Mouse (Mus musculus): ENCODE results near the gene Nol4l. TPM values are rescaled to one million over a fixed set of nuclear protein-coding genes. Genes with fewer than 3 reads are reported as not detected.

Nol4l gene
- total RNA-seq, 2 experiments from 2014 or later, result 1.8 to 6.1 TPM

- peak; percentile 45; the same call in 1 of the 2 replicates for ATAC-seq (replicated peaks; ENCODE audit: low FRiP score, poor library complexity, severe bottlenecking)
These were observed 75.6 kb downstream of the Nol4l start for GRCm38 (mm10) chr2:153453961-153454759.

GRCm38 (mm10) chr2:153448519-153448918, 81.3 kb downstream of the Nol4l start:
- no peak for ATAC-seq (replicated peaks; ENCODE audit: low FRiP score, poor library complexity, severe bottlenecking)

- ATAC-seq (replicated peaks; ENCODE audit: low FRiP score, poor library complexity, severe bottlenecking), result no peak
These were observed 82.1 kb downstream of the Nol4l start for GRCm38 (mm10) chr2:153447719-153448118.

DNA sequence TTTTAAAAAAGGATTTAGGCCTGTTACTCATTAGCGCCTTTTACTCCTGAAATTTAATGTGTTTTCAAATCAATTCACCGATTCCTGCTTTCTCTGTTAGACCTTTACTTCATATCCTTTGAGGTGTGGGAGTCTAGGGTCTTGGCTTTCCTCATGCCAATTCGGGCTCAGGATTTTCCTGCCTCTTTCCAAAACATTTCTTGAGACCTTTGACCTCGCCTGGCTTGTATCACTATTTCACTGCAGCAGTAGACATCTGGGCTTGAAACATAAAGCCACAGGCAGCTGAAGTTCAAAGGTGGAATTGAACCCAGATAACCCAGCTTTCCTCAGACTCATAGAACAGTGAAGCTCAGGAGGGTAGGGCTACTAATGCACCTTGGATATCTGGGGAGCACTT, 83.3 kb downstream of the Nol4l start:
- ATAC-seq (replicated peaks; ENCODE audit: low FRiP score, poor library complexity, severe bottlenecking), result no peak

DNA sequence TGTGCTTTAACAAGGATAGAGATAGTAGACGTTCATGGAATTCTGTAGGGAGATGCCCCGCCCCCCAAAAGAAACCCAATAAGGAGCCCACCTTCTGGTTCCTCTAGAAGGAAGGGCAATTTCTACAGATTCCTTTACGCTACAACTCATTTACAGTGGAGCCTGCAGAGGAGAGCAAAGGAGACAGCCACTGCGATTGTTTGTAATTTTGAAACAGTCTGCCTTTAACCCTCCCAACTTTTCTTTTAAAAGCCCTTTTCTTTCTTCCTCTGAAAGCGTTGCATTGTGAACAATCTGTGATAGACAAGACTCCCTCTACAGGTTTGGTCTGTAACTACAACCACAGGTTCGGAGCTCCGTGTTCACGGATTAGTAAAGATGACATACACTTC, 83.8 kb downstream of the Nol4l start:
- ATAC-seq (replicated peaks; ENCODE audit: low FRiP score, poor library complexity, severe bottlenecking), result peak; percentile 61

GRCm38 (mm10) chr2:153445137-153446016, 84.4 kb downstream of the Nol4l start:
- ATAC-seq (replicated peaks; ENCODE audit: low FRiP score, poor library complexity, severe bottlenecking), result peak; percentile 56; the same call in 1 of the 2 replicates

- peak; percentile 48 for ATAC-seq (replicated peaks; ENCODE audit: low FRiP score, poor library complexity, severe bottlenecking)
These were observed 85.3 kb downstream of the Nol4l start for GRCm38 (mm10) chr2:153444254-153445136.

DNA sequence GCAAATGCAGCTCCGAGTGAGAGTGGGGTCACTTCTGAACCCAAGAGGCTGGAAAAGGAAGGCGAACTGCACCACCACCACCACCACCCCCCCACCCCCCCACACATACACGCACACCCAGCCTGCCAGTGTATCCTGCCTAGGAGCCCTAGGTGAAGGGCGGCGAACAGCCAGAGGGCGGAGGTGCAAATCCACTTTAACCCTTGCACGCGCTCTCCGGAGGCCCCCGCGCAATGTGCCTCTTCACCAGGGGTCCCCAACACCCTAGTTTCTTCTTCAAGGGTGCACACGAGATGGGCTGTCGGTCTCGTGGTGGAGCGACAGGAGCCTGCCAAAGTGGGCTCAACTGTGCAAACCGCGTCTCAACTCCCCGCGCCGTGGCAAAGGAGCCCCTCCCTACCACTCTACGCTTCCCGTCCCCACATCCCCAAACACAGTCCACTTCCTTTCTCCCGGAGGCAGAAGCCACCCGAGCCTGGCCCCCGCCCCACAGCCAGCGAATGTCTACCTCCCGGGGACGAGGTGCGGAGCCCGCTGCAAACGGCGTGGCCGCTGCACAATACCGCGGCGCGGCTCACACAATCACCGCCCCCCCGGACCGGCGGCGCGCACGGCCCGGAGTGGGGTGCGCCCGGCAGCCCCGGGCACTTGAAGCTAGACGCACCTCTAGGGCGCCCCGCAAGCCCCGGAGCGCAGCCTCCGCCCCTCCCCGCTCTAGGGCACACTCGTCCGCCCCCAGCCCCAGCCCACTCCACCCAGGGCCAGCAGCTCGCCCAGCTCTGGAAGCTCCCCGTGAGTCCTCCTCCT, 86.1 kb downstream of the Nol4l start:
- ATAC-seq (replicated peaks; ENCODE audit: low FRiP score, poor library complexity, severe bottlenecking), result no peak

- ATAC-seq (replicated peaks; ENCODE audit: low FRiP score, poor library complexity, severe bottlenecking), result no peak
These were observed 87.1 kb downstream of the Nol4l start for GRCm38 (mm10) chr2:153442720-153443119.

DNA sequence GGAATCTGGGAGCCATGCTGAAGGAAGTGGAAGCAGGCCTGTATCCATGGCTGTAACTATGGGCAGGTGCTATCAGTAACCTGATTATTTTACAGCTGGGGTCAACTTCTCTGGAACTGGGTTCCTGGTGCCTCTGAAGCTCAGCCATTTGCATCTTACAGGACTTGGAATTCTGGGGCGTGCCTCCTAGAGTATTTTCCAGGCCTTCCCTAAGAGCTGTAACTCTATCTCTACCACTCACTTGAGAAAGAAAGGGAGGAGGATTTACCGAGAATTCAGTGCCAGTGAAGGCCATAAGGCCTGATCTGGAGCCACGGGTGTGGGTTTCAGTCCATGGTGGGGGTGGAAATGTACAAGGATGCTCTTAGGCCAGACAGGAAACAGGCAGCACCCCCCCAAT, 88.5 kb downstream of the Nol4l start:
- no peak for ATAC-seq (replicated peaks; ENCODE audit: low FRiP score, poor library complexity, severe bottlenecking)

GRCm38 (mm10) chr2:153440755-153441154, 89.0 kb downstream of the Nol4l start:
- ATAC-seq (replicated peaks; ENCODE audit: low FRiP score, poor library complexity, severe bottlenecking), result no peak

- ATAC-seq (replicated peaks; ENCODE audit: low FRiP score, poor library complexity, severe bottlenecking), result no peak
These were observed 92.5 kb downstream of the Nol4l start for GRCm38 (mm10) chr2:153437306-153437659.

DNA sequence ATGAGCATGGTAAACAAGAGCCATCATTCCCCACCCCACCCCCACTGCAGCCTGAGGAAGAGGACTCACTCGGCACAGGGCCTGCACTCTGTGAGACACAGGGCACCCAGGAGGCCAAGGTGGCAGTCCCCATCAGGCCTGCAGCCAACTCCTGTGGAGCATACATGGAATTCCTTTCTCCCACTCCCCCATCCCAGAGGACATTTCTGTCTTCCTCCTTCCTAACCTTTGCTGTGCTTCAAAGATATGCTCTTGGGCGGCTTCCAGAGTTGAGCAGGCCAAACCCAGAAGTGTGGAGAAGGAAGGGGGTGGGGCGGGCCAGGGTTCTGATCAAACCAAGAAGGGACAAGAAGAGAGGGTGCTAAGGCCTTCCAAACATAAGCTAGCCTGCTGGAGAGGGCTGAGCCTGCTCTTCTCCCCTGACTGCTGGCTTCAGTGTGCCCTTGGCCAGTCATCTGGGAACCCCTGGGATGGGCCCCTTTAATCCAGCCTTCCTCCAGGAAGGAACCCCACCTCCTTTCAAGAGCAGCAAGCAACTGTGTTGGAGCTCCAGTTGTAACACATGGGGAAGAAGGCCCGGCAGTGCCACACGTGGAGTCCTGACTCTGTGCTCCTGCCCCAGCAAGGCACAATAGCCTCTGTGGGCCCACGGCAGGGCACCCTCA, 93.0 kb downstream of the Nol4l start:
- ATAC-seq (replicated peaks; ENCODE audit: low FRiP score, poor library complexity, severe bottlenecking), result no peak

- no peak for ATAC-seq (replicated peaks; ENCODE audit: low FRiP score, poor library complexity, severe bottlenecking)
These were observed 94.6 kb downstream of the Nol4l start for GRCm38 (mm10) chr2:153434880-153435831.

- ATAC-seq (replicated peaks; ENCODE audit: low FRiP score, poor library complexity, severe bottlenecking), result no peak
These were observed 95.9 kb downstream of the Nol4l start for GRCm38 (mm10) chr2:153433859-153434258.

DNA sequence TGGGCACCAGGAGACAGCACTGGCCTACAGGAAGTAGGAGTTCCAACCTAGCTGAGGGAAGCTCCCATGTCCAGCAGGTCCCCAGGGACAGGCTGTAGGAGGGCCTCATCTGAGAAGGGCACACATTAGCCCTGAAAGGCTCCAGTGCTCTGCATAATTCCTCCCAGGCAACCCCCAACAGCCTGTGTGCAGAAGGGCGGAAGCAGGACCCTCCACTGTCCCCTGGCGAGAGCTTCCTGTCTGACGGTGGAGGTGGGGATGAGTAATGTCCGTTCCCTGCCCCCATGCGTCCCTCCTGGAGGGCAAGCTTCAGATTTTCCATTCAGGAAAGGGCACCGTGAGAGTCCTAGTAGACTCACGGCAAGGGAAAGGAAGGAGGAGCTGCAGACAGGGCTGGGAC, 97.3 kb downstream of the Nol4l start:
- no peak for ATAC-seq (replicated peaks; ENCODE audit: low FRiP score, poor library complexity, severe bottlenecking)

DNA sequence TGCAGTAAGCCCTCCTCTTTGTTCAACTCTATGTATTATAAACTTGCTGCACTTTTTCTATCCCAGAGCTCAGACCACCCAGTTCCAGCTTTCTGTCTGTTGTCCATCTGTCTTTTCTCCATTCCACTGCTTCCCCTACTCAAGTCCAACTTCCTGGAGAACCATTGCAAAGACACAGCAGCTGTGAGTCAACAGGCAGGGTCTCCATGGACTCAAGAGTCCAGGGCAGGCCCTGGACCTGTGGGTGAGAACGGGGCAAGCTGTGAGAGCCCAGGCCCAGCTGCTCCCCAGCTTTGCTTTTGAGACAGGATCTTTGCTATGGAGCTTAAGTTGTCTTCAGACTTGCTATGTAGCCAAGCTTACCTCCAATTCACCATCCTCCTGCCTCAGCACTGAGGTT, 99.2 kb downstream of the Nol4l start:
- no peak for ATAC-seq (replicated peaks; ENCODE audit: low FRiP score, poor library complexity, severe bottlenecking)

DNA sequence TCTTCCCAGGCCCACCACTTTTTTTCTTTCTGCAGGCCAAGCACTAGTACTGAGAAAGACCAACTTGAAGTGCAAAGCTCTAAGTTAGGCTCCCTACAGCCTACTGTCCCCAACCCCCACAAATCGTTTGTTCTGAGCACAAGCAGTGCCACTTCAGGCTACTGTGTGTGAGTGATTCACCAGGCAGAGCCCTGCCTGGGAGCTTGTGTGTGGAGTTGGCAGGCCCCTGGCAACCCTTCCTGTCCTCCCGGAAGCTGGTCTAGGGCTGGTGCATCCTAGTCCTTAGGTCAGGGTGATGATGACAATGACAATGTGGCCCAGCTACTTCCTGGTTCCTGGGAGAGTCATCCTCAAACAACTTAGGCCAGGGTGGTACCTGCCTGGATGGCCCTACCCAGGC, 101.3 kb downstream of the Nol4l start:
- no peak for ATAC-seq (replicated peaks; ENCODE audit: low FRiP score, poor library complexity, severe bottlenecking)
